Mouse (Mus musculus): ENCODE data around the gene Cog1. TPM values are rescaled to one million over a fixed set of nuclear protein-coding genes. Genes with fewer than 3 reads are reported as not detected.

Cog1 gene
- total RNA-seq, 1 experiment = 19.1 TPM

DNA sequence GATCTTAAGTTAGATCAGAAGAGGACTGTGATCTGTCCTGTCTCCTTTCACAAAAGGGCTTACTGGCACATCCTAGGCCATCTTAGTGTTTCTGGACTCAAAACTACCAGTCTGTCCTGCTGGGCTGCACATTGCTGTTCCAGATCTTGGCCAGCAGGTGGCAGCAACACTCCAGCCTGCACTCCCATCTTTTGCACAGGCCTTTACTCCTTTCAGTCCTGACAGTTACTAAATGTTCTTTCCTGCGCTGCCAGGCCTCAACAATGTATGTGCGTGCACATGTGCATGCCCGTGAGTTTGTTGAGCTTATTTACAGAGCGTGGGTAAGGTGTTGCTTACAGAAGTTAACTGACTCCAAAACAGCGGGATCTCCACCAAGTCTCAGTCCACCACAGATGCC, 54.8 kb downstream of the Cog1 start:
- Histone ChIP-seq H3K27ac (ENCODE audit: insufficient read depth, low read depth, low read length, poor library complexity, severe bottlenecking) (no peak overlapping the region), H3K4me1 (ENCODE audit: control insufficient read depth in 2 of 2, insufficient read depth in 2 of 2, low read length in 2 of 2, poor library complexity in 1 of 2) (peaks cover 0 to 11% of the 10 kb centered on the region in 2 experiments; a peak in 1 of 4 replicates), H3K9me3 (ENCODE audit: control insufficient read depth, insufficient read depth, low read depth, low read length) (no peaks in the 10 kb centered on the region), H3K9ac (ENCODE audit: insufficient read depth, low read depth, low read length, poor library complexity, severe bottlenecking) (no peak overlapping the region), H3K36me3 (ENCODE audit: control insufficient read depth, insufficient read depth, low read length, poor library complexity, severe bottlenecking) (peaks cover 15% of the 10 kb centered on the region; the same call in 1 of the 2 replicates), H3K4me3 (ENCODE audit: insufficient read depth in 1 of 2, low read depth in 1 of 2, low read length in 2 of 2, poor library complexity in 1 of 2, severe bottlenecking in 1 of 2) (no peak overlapping the region)
- peak; percentile 47 for DNase-seq (ENCODE audit: low read depth, low spot score)
- no peak for TF ChIP-seq CHD2 (IDR thresholded peaks at IDR 0.05; ENCODE audit: low read depth, low read length)
- no peak for TF ChIP-seq ZNF384 (IDR thresholded peaks at IDR 0.05; ENCODE audit: low read depth, low read length)
- TF ChIP-seq ZC3H11A (IDR thresholded peaks at IDR 0.05; ENCODE audit: borderline replicate concordance, low read depth, low read length) = peak; percentile 98
- TF ChIP-seq HCFC1 (IDR thresholded peaks at IDR 0.05; ENCODE audit: borderline replicate concordance, insufficient read depth, low read length) = no peak
- no peak for TF ChIP-seq MAFK (IDR thresholded peaks at IDR 0.05; ENCODE audit: insufficient read depth, low read depth, low read length)
- in situ Hi-C loops (cut with MboI; ENCODE audit: low sequenced_read_pairs in 2 of 2, unreplicated experiment in 2 of 2) = loop anchor here (5.0 to 10.0 kb wide), 2 partner anchors 109 to 111 kb away; no protein-coding TSS in a partner anchor

DNA sequence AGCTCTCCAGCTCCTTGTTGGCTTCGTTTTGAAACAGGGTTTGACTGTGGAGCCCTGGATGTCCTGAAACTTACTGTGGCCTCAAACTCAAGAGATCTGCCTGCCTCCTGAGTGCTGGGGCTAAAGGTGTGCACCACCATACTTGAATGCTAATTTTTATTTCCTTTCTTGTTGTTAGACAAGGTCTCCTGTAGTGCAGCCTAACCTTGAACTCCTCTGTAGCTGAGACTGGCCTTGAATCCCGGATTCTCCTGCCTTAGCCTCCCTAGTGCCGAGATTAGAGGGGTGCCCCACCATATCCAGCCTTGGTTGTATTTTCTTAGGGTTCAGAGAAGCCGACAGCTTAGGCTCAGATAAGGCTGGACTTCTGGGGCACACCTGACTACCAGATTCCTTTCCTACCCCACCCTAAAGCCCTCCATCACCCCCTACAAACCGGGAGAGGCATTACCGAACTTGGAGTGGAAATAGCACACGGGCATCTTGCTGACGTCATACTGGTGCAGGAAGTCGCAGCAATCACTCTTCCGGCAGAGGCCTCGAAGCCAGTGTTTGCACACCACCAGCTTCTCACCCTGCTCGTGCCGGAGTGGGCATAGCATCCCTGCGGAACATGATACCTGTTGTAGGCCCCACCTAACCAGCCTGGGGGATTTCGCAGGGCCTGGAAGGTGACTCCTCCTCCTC, 57.1 kb downstream of the Cog1 start:
- no peak for DNase-seq (ENCODE audit: low read depth, low spot score)
- peak overlapping the region; percentile 70; the same call in 1 of the 2 replicates for H3K27ac ChIP-seq (ENCODE audit: insufficient read depth, low read depth, low read length, poor library complexity, severe bottlenecking)
- H3K9ac ChIP-seq (ENCODE audit: insufficient read depth, low read depth, low read length, poor library complexity, severe bottlenecking) = peak overlapping the region; percentile 23; the same call in 1 of the 2 replicates
- H3K4me1 ChIP-seq (ENCODE audit: control insufficient read depth in 2 of 2, insufficient read depth in 2 of 2, low read length in 2 of 2, poor library complexity in 1 of 2) = peaks cover 2 to 10% of the 10 kb centered on the region in 2 experiments; a peak in 2 of 4 replicates
- peak overlapping the region in 1 of 2 experiments; percentile 32; a peak in 2 of 4 replicates for H3K4me3 ChIP-seq (ENCODE audit: insufficient read depth in 1 of 2, low read depth in 1 of 2, low read length in 2 of 2, poor library complexity in 1 of 2, severe bottlenecking in 1 of 2)
- peaks cover 8% of the 10 kb centered on the region; the same call in 1 of the 2 replicates for H3K36me3 ChIP-seq (ENCODE audit: control insufficient read depth, insufficient read depth, low read length, poor library complexity, severe bottlenecking)
- in situ Hi-C loops (cut with MboI; ENCODE audit: low sequenced_read_pairs in 2 of 2, unreplicated experiment in 2 of 2) = loop anchor here in 1 of 2 experiments (10.0 kb wide), 1 partner anchor 109 kb away; no protein-coding TSS in a partner anchor
- no peak for TF ChIP-seq ZNF384 (IDR thresholded peaks at IDR 0.05; ENCODE audit: low read depth, low read length)
- TF ChIP-seq HCFC1 (IDR thresholded peaks at IDR 0.05; ENCODE audit: borderline replicate concordance, insufficient read depth, low read length) = no peak
- no peak for TF ChIP-seq CHD2 (IDR thresholded peaks at IDR 0.05; ENCODE audit: low read depth, low read length)
- no peak for TF ChIP-seq MAFK (IDR thresholded peaks at IDR 0.05; ENCODE audit: insufficient read depth, low read depth, low read length)
- TF ChIP-seq ZC3H11A (IDR thresholded peaks at IDR 0.05; ENCODE audit: borderline replicate concordance, low read depth, low read length) = no peak
- no peaks in the 10 kb centered on the region for H3K9me3 ChIP-seq (ENCODE audit: control insufficient read depth, insufficient read depth, low read depth, low read length)

DNA sequence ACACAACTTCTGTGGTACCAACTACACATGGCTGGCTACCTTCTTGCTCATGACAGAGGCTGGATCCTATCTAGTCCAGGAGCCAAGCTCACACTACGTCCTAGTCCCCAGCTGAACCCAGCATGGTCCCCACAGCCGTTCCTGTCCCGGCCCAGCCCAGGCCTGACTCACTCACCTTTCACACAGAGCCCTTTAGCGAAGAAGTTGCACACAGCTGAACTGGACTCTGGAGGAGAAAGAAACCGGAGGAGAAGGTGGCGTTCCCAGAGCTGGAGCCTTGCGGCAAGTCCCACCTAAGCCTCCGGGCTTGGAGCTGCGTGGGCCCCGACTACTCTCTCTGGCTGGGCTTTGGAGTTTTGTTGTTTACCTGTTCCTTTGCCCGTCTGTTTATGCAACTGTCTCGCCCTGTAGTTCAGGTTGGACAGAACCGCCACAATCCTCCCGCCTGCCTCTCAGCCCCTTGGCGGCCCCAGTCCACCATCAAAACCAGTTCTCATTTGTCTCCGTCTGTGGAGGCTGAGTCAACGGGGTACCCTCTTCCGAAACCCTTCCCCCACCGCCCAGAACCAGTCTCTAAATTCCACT, 59.8 kb downstream of the Cog1 start:
- peak overlapping the region; percentile 67 for H3K9ac ChIP-seq (ENCODE audit: insufficient read depth, low read depth, low read length, poor library complexity, severe bottlenecking)
- H3K4me3 ChIP-seq (ENCODE audit: insufficient read depth in 1 of 2, low read depth in 1 of 2, low read length in 2 of 2, poor library complexity in 1 of 2, severe bottlenecking in 1 of 2) = peak overlapping the region; percentile 46 to 62
- H3K27ac ChIP-seq (ENCODE audit: insufficient read depth, low read depth, low read length, poor library complexity, severe bottlenecking) = peak overlapping the region; percentile 99
- no peak for DNase-seq (ENCODE audit: low read depth, low spot score)
- H3K4me1 ChIP-seq (ENCODE audit: control insufficient read depth in 2 of 2, insufficient read depth in 2 of 2, low read length in 2 of 2, poor library complexity in 1 of 2) = peaks cover 5 to 17% of the 10 kb centered on the region in 2 experiments; a peak in 3 of 4 replicates
- in situ Hi-C loops (cut with MboI; ENCODE audit: low sequenced_read_pairs in 2 of 2, unreplicated experiment in 2 of 2) = loop anchor here in 1 of 2 experiments (10.0 kb wide), 1 partner anchor 106 kb away; no protein-coding TSS in a partner anchor
- no peak for TF ChIP-seq HCFC1 (IDR thresholded peaks at IDR 0.05; ENCODE audit: borderline replicate concordance, insufficient read depth, low read length)
- no peak for TF ChIP-seq MAFK (IDR thresholded peaks at IDR 0.05; ENCODE audit: insufficient read depth, low read depth, low read length)
- TF ChIP-seq ZC3H11A (IDR thresholded peaks at IDR 0.05; ENCODE audit: borderline replicate concordance, low read depth, low read length) = no peak
- no peak for TF ChIP-seq CHD2 (IDR thresholded peaks at IDR 0.05; ENCODE audit: low read depth, low read length)
- no peak for TF ChIP-seq ZNF384 (IDR thresholded peaks at IDR 0.05; ENCODE audit: low read depth, low read length)
- H3K9me3 ChIP-seq (ENCODE audit: control insufficient read depth, insufficient read depth, low read depth, low read length) = no peaks in the 10 kb centered on the region
- H3K36me3 ChIP-seq (ENCODE audit: control insufficient read depth, insufficient read depth, low read length, poor library complexity, severe bottlenecking) = no peaks in the 10 kb centered on the region; the same call in 1 of the 2 replicates

DNA sequence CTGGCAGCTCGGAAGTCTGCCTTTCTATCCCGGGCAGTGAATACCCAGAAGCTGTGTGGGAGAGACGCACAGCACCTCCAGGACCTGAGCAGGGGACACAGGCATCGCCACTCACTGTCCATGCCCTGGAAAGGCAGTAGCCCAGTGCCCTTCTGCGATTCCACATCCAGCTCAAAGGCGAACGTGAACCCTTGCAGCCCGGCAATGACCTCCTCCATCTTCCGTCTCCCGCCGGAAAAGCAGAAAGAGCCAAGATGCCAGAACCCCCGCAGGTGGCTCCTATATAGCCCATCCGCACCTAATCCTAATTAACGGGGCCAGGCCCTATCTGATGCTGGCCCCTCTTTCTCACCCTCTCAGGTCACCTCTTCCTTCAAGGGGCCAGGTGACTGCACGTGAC, 60.3 kb downstream of the Cog1 start:
- peak overlapping the region; percentile 99 for H3K27ac ChIP-seq (ENCODE audit: insufficient read depth, low read depth, low read length, poor library complexity, severe bottlenecking)
- in situ Hi-C loops (cut with MboI; ENCODE audit: low sequenced_read_pairs in 2 of 2, unreplicated experiment in 2 of 2) = loop anchor here in 1 of 2 experiments (10.0 kb wide), 1 partner anchor 106 kb away; no protein-coding TSS in a partner anchor

More for the DNA sequence above, 60.3 kb downstream of the Cog1 start:
- H3K9ac ChIP-seq (ENCODE audit: insufficient read depth, low read depth, low read length, poor library complexity, severe bottlenecking) = peak overlapping the region; percentile 67
- no peak for TF ChIP-seq MAFK (IDR thresholded peaks at IDR 0.05; ENCODE audit: insufficient read depth, low read depth, low read length)
- no peak for TF ChIP-seq ZNF384 (IDR thresholded peaks at IDR 0.05; ENCODE audit: low read depth, low read length)
- no peak for TF ChIP-seq HCFC1 (IDR thresholded peaks at IDR 0.05; ENCODE audit: borderline replicate concordance, insufficient read depth, low read length)
- no peak for TF ChIP-seq ZC3H11A (IDR thresholded peaks at IDR 0.05; ENCODE audit: borderline replicate concordance, low read depth, low read length)
- TF ChIP-seq CHD2 (IDR thresholded peaks at IDR 0.05; ENCODE audit: low read depth, low read length) = no peak
- no peak for DNase-seq (ENCODE audit: low read depth, low spot score)
- no peaks in the 10 kb centered on the region for H3K9me3 ChIP-seq (ENCODE audit: control insufficient read depth, insufficient read depth, low read depth, low read length)
- H3K4me1 ChIP-seq (ENCODE audit: control insufficient read depth in 2 of 2, insufficient read depth in 2 of 2, low read length in 2 of 2, poor library complexity in 1 of 2) = peaks cover 5 to 18% of the 10 kb centered on the region in 2 experiments; a peak in 3 of 4 replicates
- no peaks in the 10 kb centered on the region; the same call in 1 of the 2 replicates for H3K36me3 ChIP-seq (ENCODE audit: control insufficient read depth, insufficient read depth, low read length, poor library complexity, severe bottlenecking)
- peak overlapping the region; percentile 46 to 62 for H3K4me3 ChIP-seq (ENCODE audit: insufficient read depth in 1 of 2, low read depth in 1 of 2, low read length in 2 of 2, poor library complexity in 1 of 2, severe bottlenecking in 1 of 2)
